Mouse (Mus musculus) ES-E14 (cell line): ENCODE measurements around the gene Zfp106.

Experiments used
- MAFK ChIP-seq: IDR thresholded peaks from 2 replicates; pipeline ENCODE4 v1.6.1; 2014; ENCODE audit warnings: mild to moderate bottlenecking, low read depth, low read length, inconsistent platforms; ENCODE audit not compliant: insufficient read depth
- ZC3H11A ChIP-seq: IDR thresholded peaks from 2 replicates; pipeline ENCODE4 v1.6.1; 2012; ENCODE audit warnings: low read depth, mild to moderate bottlenecking, inconsistent platforms, low read length, borderline replicate concordance
- ZNF384 ChIP-seq: IDR thresholded peaks from 2 replicates; pipeline ENCODE4 v1.6.1; 2012; ENCODE audit warnings: low read depth, low read length, inconsistent platforms

- TF ChIP-seq ZC3H11A (no peak), MAFK (no peak), ZNF384 (no peak)
Measured at GRCm38 (mm10) chr2:120501136-120501918, 62.3 kb downstream of the Zfp106 start.
